Mouse (Mus musculus): ENCODE data around the gene Egf.
"Not testable (repeated sequence)": the region's sequence is repeated elsewhere in the genome, so short reads cannot be mapped to it uniquely, and the experiment has no call there.

Egf gene

GRCm38 (mm10) chr3:129754650-129755604 is at the start of gene Egf:
TSS of gene Egf (minus strand) at chr3:129755316.
- peak; percentile 74 to 84 for DNase-seq

GRCm38 (mm10) chr3:129803765-129804164 is 48.6 kb upstream of the Egf start, which contains the start of gene Lrit3:
TSS of gene Lrit3 (minus strand) at chr3:129804030.
- no peak for DNase-seq

GRCm38 (mm10) chr3:129799011-129799410 is 43.9 kb upstream of the Egf start:
- DNase-seq: peak; percentile 21 to 53

- no peak for DNase-seq
These were observed 43.4 kb upstream of the Egf start for GRCm38 (mm10) chr3:129798551-129798950.

- peak in 1 of 2 experiments; percentile 66 for DNase-seq
These were observed 42.2 kb upstream of the Egf start for GRCm38 (mm10) chr3:129797341-129797740.

- peak; percentile 85 to 89 for DNase-seq
These were observed 38.7 kb upstream of the Egf start for GRCm38 (mm10) chr3:129793801-129794200.

- DNase-seq: no peak
These were observed 27.6 kb upstream of the Egf start for GRCm38 (mm10) chr3:129782746-129783145.

GRCm38 (mm10) chr3:129781435-129781834 is 26.3 kb upstream of the Egf start:
- no peak for DNase-seq

- DNase-seq: no peak
These were observed 16.1 kb upstream of the Egf start for GRCm38 (mm10) chr3:129771210-129771609.

- DNase-seq: peak; percentile 55 to 83
These were observed 12.1 kb upstream of the Egf start for GRCm38 (mm10) chr3:129766971-129767794.

GRCm38 (mm10) chr3:129766106-129766505 is 11.0 kb upstream of the Egf start:
- no peak for DNase-seq

GRCm38 (mm10) chr3:129757599-129757998 is 2.5 kb upstream of the Egf start:
- DNase-seq: not testable (repeated sequence)

- DNase-seq: peak; percentile 42 to 49
These were observed 10.3 kb downstream of the Egf start for GRCm38 (mm10) chr3:129744803-129745202.

GRCm38 (mm10) chr3:129742781-129743180 is 12.3 kb downstream of the Egf start:
- no peak for DNase-seq

- no peak for DNase-seq
These were observed 16.6 kb downstream of the Egf start for GRCm38 (mm10) chr3:129738291-129739183.

GRCm38 (mm10) chr3:129731636-129732035 is 23.5 kb downstream of the Egf start:
- DNase-seq: no peak

- peak in 1 of 2 experiments; percentile 55 for DNase-seq
These were observed 24.7 kb downstream of the Egf start for GRCm38 (mm10) chr3:129730426-129730825.

GRCm38 (mm10) chr3:129729916-129730315 is 25.2 kb downstream of the Egf start:
- DNase-seq: no peak

- DNase-seq: no peak
These were observed 29.5 kb downstream of the Egf start for GRCm38 (mm10) chr3:129725592-129725991.

- DNase-seq: peak; percentile 91 to 93
These were observed 30.1 kb downstream of the Egf start for GRCm38 (mm10) chr3:129724961-129725501.

GRCm38 (mm10) chr3:129724505-129724904 is 30.6 kb downstream of the Egf start:
- no peak for DNase-seq

GRCm38 (mm10) chr3:129723311-129723710 is 31.8 kb downstream of the Egf start:
- DNase-seq: no peak

All from kidney, adult 8-10 months (tissue).